Mouse (Mus musculus) liver, adult 10 weeks (tissue): Measurements from ENCODE around the gene Rab11fip5. TPM values are rescaled to one million over a fixed set of nuclear protein-coding genes. Genes with fewer than 3 reads are reported as not detected.

Source experiments
- polyA plus RNA-seq: library from polyadenylated mRNA; stranded (reverse); fragments of 350-450 nt; fragmentation: Illumina TruSeq; extraction: RNeasy Lipid Tissue Mini Kit (QIAGEN cat#74804); gene quantifications from one replicate; pipeline ENCODE4 v1.2.3, GENCODE M21; 2014; ENCODE audit warnings: low read depth, low replicate concordance

The Rab11fip5 gene
- 0.11 TPM for polyA plus RNA-seq

DNA sequence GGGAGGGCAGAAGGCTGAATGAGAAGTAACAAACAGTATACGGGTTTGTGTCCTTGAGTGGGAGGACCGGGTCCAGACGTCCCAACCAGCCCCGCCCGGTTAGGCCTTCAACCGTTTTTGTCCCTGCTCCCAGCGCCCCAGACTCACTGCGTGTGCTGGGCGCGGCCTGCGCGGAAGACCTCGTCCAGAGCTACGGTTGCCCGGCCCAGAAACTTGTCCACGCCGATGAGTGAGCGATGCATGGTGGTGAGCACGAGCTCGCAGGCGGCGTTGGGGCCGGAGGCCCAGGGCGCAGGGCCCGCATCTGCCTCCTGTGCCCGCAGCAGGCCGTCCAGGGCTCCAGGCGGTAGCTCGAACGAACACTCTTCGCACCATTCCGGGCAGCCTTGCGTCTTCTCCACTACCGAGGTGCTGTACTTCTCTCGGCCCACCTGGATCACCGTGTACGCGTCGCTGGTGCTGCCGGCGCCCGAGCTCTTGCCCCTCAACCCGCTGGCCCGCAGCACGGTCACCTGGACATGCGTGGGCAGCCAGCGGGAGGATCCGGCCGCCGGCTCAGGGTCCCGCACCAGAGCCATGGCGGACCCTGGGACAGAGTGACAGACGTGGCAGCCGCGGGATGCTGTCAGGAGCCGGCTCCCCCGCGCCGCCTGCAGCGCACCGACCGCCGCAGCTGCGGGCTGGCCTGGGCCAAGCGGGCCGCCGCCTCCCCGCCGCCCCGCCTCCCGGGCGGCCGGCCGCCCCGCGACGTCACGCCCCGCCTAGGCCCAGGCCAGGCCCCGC lies at the start of gene Rab11fip5:
Gene Rab11fip5, minus strand, starts transcription at position 684 of the 783 bp plus-strand sequence.

GRCm38 (mm10) chr6:85423836-85424379 lies 49.5 kb upstream of the Rab11fip5 start, which contains the start of gene Noto:
Gene Noto, plus strand, starts transcription at chr6:85423886.

DNA sequence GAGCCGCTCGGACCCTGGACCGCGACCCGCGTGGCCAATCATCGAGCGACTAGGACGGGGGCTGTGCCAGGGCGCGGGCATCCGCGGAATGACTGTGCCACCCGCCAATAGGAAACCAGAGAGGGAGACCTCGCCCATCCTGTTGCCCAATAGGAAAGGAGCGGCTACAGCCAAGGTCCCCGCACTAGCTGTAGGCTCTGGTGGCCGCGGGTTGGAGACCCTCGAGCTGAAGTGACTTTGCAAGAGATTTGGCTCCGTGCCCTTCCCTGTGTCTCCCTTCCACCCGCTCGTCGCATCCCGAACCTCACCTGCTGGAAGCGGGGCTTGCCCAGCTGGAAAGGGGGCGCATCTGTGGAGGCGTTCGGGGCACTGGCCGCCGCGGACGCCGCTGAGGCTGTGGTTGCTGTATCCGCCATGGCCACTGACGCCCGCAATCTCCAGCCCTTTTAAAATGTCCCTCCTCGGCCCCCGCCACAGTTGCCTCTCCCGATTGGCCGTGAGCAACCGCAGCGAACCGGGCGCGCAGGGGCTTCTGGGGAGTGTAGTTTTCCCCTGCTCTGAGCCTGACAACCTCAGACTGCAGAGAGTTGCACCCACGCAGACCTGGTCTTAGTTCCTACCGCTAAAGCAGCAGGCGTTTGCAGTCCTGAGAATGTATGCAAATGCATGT lies 41.3 kb downstream of the Rab11fip5 start, which contains the start of gene Sfxn5:
Gene Sfxn5, minus strand, starts transcription at position 423 of the 670 bp plus-strand sequence.

Other genes with a start within 250 kb of the Rab11fip5 start
- gene Spr, start 236.9 kb downstream of the Rab11fip5 start, polyA plus RNA-seq: 4.1 TPM
- not detected for gene Emx1, start 187.2 kb downstream of the Rab11fip5 start, polyA plus RNA-seq
- 8.2 TPM for gene Sfxn5, start 41.2 kb downstream of the Rab11fip5 start, polyA plus RNA-seq
- gene Noto, start 49.3 kb upstream of the Rab11fip5 start, polyA plus RNA-seq: not detected
- gene Smyd5, start 57.4 kb upstream of the Rab11fip5 start, polyA plus RNA-seq: 2.9 TPM
- gene Cct7, start 76.9 kb upstream of the Rab11fip5 start, polyA plus RNA-seq: 59.6 TPM
- 2.7 TPM for gene Pradc1, start 77.3 kb upstream of the Rab11fip5 start, polyA plus RNA-seq
- not detected for gene Fbxo41, start 128.4 kb upstream of the Rab11fip5 start, polyA plus RNA-seq
- not detected for gene Egr4, start 139.0 kb upstream of the Rab11fip5 start, polyA plus RNA-seq
- gene Alms1, start 212.9 kb upstream of the Rab11fip5 start, polyA plus RNA-seq: 1.2 TPM